In genomic region chr8:13254019-13254418, GRCm38 (mm10) we compare ENCODE assay signal across 8 mouse cellular contexts. TPM values are rescaled to one million over a fixed set of nuclear protein-coding genes. Genes with fewer than 3 reads are reported as not detected.
DNase-seq lines count a peak whose midpoint lies in the region; ATAC-seq and TF ChIP-seq lines count a peak whose summit lies in the region.

Adprhl1 (minus strand) TSS chr8:13254162.

- DNase-seq in ZHBTc4 (ENCODE audit: low read depth, low spot score), result peak; percentile 90
- DNase-seq in cerebellum, postnatal 36 days, result peak; percentile 72 to 75
- peak; percentile 88 for DNase-seq in gastrocnemius, adult 18-20 months (ENCODE audit: low spot score)
- DNase-seq in hindbrain, postnatal 0 days (ENCODE audit: low spot score), result peak; percentile 72
- DNase-seq in left cerebral cortex, adult 18-20 months (ENCODE audit: low spot score in 2 of 2), result peak; percentile 77 to 80
- DNase-seq in right cerebral cortex, postnatal 10 days (ENCODE audit: low spot score in 2 of 2), result peak; percentile 85 to 86
- DNase-seq in urinary bladder, postnatal 14 days (ENCODE audit: low spot score), result peak; percentile 72

- no peaks in the 10 kb centered on the region for H3K9me3 ChIP-seq in hindbrain, postnatal 0 days (ENCODE audit: low read length)
- H3K9me3 ChIP-seq in megakaryocyte, embryonic 14.5 days, result peaks cover 4% of the 10 kb centered on the region; the same call in 1 of the 2 replicates

- TF ChIP-seq CTCF in hindbrain, postnatal 0 days (IDR thresholded peaks at IDR 0.05; ENCODE audit: low read depth), result peak; percentile 84

- H3K27me3 ChIP-seq in hindbrain, postnatal 0 days (ENCODE audit: insufficient read depth, low read length), result no peaks in the 10 kb centered on the region
- peaks cover 29% of the 10 kb centered on the region for H3K27me3 ChIP-seq in megakaryocyte, embryonic 14.5 days (replicated peaks)

- 34% methylated on average over 8 of the region's 8 CpGs for WGBS in hindbrain, postnatal 0 days

- H3K4me2 ChIP-seq in hindbrain, postnatal 0 days (ENCODE audit: low read depth, low read length), result no peak within 1 kb of the TSS

- H3K4me1 ChIP-seq in hindbrain, postnatal 0 days (ENCODE audit: insufficient read depth, low read length), result 0 out of 2 replicates have a peak, but pooled peaks cover 3% of the 10 kb centered on the region
- peaks cover 55% of the 10 kb centered on the region for H3K4me1 ChIP-seq in megakaryocyte, embryonic 14.5 days

- H3K4me3 ChIP-seq in hindbrain, postnatal 0 days (ENCODE audit: low read length), result no peak within 1 kb of the TSS
- peak within 1 kb of the TSS; percentile 36 for H3K4me3 ChIP-seq in megakaryocyte, embryonic 14.5 days (replicated peaks)

- no peak within 1 kb of the TSS for H3K9ac ChIP-seq in hindbrain, postnatal 0 days (replicated peaks; ENCODE audit: low read length)

- ATAC-seq in hindbrain, postnatal 0 days, result peak; percentile 88

- H3K36me3 ChIP-seq in hindbrain, postnatal 0 days (ENCODE audit: insufficient read depth, low read length), result peaks cover 27% of the 10 kb centered on the region; the same call in 1 of the 2 replicates
- peaks cover 42% of the 10 kb centered on the region for H3K36me3 ChIP-seq in megakaryocyte, embryonic 14.5 days (replicated peaks; ENCODE audit: low read length)

- no peak within 1 kb of the TSS for H3K27ac ChIP-seq in hindbrain, postnatal 0 days

RNA-seq across cellular contexts. Expression of gene Adprhl1, which starts in this region (rescaled TPM):
- 10 to 100 TPM; 59.2 to 95.8 TPM for total RNA-seq in gastrocnemius, adult 18-20 months (2021)
- total RNA-seq in hindbrain, postnatal 0 days (2014; rRNA removed), result 2.3 TPM in 1 of 2 replicates, not detected in the other
- 0.14 and 0.50 TPM in 2 replicates for polyA plus RNA-seq in hindbrain, postnatal 0 days (2015; fragmentation: Nextera tagmentation; extraction: Ambion mirVana)
- 1 to 10 TPM; 1.0 to 1.6 TPM for total RNA-seq in left cerebral cortex, adult 18-20 months (2021)
- polyA plus RNA-seq in megakaryocyte, embryonic 14.5 days (2012; ENCODE audit: insufficient read depth, low replicate concordance), result 0.11 TPM in 1 of 2 replicates, not detected in the other

Comparison
In these comparisons a context has a peak if more than half of its experiments do, and no peak if none do; other contexts are left out.
1. RNA of gene Adprhl1 (total RNA-seq): 59.2 to 95.8 TPM in gastrocnemius, adult 18-20 months; 1.0 to 1.6 TPM in left cerebral cortex, adult 18-20 months and 2.3 TPM in hindbrain, postnatal 0 days; every median in the first group is over 10 times any median in the second.
2. Peak in every context shown above with its lines, with median percentiles within 50 percentile points of each other: DNase-seq.